In genomic region chr12:54438793-54439192, GRCm38 (mm10) we compare ENCODE assay signal across 22 mouse cellular contexts.
DNase-seq lines count a peak whose midpoint lies in the region; ATAC-seq and TF ChIP-seq lines count a peak whose summit lies in the region.
"Had no signal": no experiment of that assay in that cellular context is flagged by ENCODE, and none has a peak within 500 bp of the region (broad histone marks: within the 10 kb centered on the region; RNA-seq: fewer than 3 reads in every experiment).

No protein-coding gene starts in this region.

- no peaks in the 10 kb centered on the region for H3K79me2 ChIP-seq in liver, adult 2 months (ENCODE audit: control insufficient read depth, insufficient read depth, low read length)

- ATAC-seq in forebrain, embryonic 15.5 days (replicated peaks) = 0 out of 2 replicates have a peak, but pooled peaks have one; percentile 13
- ATAC-seq in forebrain, embryonic 13.5 days = no peak
- no peak for ATAC-seq in liver, embryonic 11.5 days (replicated peaks; ENCODE audit: low FRiP score)
- no peak for ATAC-seq in midbrain, embryonic 11.5 days (ENCODE audit: low FRiP score)
- ATAC-seq in midbrain, embryonic 13.5 days = no peak

- no peaks in the 10 kb centered on the region for H3K36me3 ChIP-seq in forebrain, embryonic 15.5 days
- H3K36me3 ChIP-seq in forebrain, embryonic 13.5 days (ENCODE audit: poor library complexity, severe bottlenecking) = no peaks in the 10 kb centered on the region
- no peaks in the 10 kb centered on the region for H3K36me3 ChIP-seq in liver, adult 2 months (ENCODE audit: control insufficient read depth, insufficient read depth, low read length)
- no peaks in the 10 kb centered on the region for H3K36me3 ChIP-seq in liver, embryonic 11.5 days (ENCODE audit: control insufficient read depth, insufficient read depth, low read length)
- H3K36me3 ChIP-seq in midbrain, embryonic 11.5 days (ENCODE audit: control insufficient read depth, insufficient read depth, low read length) = no peaks in the 10 kb centered on the region
- H3K36me3 ChIP-seq in midbrain, embryonic 13.5 days = no peaks in the 10 kb centered on the region
- H3K36me3 ChIP-seq: embryonic facial prominence, embryonic 13.5 days; embryonic facial prominence, embryonic 15.5 days; forebrain, embryonic 10.5 days; forebrain, embryonic 12.5 days had no signal

- no peaks in the 10 kb centered on the region for H3K9me3 ChIP-seq in forebrain, embryonic 15.5 days
- no peaks in the 10 kb centered on the region for H3K9me3 ChIP-seq in forebrain, embryonic 13.5 days (replicated peaks)
- H3K9me3 ChIP-seq in liver, embryonic 11.5 days (ENCODE audit: control insufficient read depth, low read length) = no peaks in the 10 kb centered on the region
- no peaks in the 10 kb centered on the region for H3K9me3 ChIP-seq in midbrain, embryonic 11.5 days (ENCODE audit: control insufficient read depth, low read length)
- H3K9me3 ChIP-seq in midbrain, embryonic 13.5 days = no peaks in the 10 kb centered on the region
- H3K9me3 ChIP-seq: embryonic facial prominence, embryonic 13.5 days; embryonic facial prominence, embryonic 15.5 days; forebrain, embryonic 10.5 days; forebrain, embryonic 12.5 days had no signal

- no peak overlapping the region for H3K9ac ChIP-seq in forebrain, embryonic 15.5 days (replicated peaks)
- no peak overlapping the region for H3K9ac ChIP-seq in forebrain, embryonic 13.5 days
- H3K9ac ChIP-seq in liver, adult 2 months (ENCODE audit: low read depth, low read length) = no peak overlapping the region
- no peak overlapping the region for H3K9ac ChIP-seq in liver, embryonic 11.5 days (ENCODE audit: low read depth, low read length)
- no peak overlapping the region for H3K9ac ChIP-seq in midbrain, embryonic 11.5 days (ENCODE audit: low read length)
- H3K9ac ChIP-seq in midbrain, embryonic 13.5 days (replicated peaks) = no peak overlapping the region
- H3K9ac ChIP-seq: embryonic facial prominence, embryonic 13.5 days; embryonic facial prominence, embryonic 15.5 days; forebrain, embryonic 12.5 days had no signal

- H3K4me3 ChIP-seq in forebrain, embryonic 15.5 days = no peak overlapping the region
- H3K4me3 ChIP-seq in forebrain, embryonic 13.5 days = no peak overlapping the region
- no peak overlapping the region for H3K4me3 ChIP-seq in liver, adult 2 months (ENCODE audit: insufficient read depth, low read depth, low read length)
- H3K4me3 ChIP-seq in liver, embryonic 11.5 days (ENCODE audit: low read depth, low read length) = no peak overlapping the region
- no peak overlapping the region for H3K4me3 ChIP-seq in midbrain, embryonic 11.5 days (ENCODE audit: low read depth, low read length)
- H3K4me3 ChIP-seq in midbrain, embryonic 13.5 days (replicated peaks) = no peak overlapping the region
- no peak overlapping the region for H3K4me3 ChIP-seq in brown adipose tissue, adult 24 weeks (ENCODE audit: insufficient read depth, low read depth, low read length)
- H3K4me3 ChIP-seq: embryonic facial prominence, embryonic 13.5 days; embryonic facial prominence, embryonic 15.5 days; erythroblast, embryonic 14.5 days; forebrain, embryonic 10.5 days; forebrain, embryonic 12.5 days had no signal

- H3K4me2 ChIP-seq in forebrain, embryonic 15.5 days (replicated peaks) = no peak overlapping the region
- no peak overlapping the region for H3K4me2 ChIP-seq in forebrain, embryonic 13.5 days
- H3K4me2 ChIP-seq in liver, embryonic 11.5 days = no peak overlapping the region
- no peak overlapping the region for H3K4me2 ChIP-seq in midbrain, embryonic 11.5 days
- H3K4me2 ChIP-seq in midbrain, embryonic 13.5 days (replicated peaks) = no peak overlapping the region
- H3K4me2 ChIP-seq: embryonic facial prominence, embryonic 13.5 days; embryonic facial prominence, embryonic 15.5 days; forebrain, embryonic 12.5 days had no signal

- peaks cover 6% of the 10 kb centered on the region for H3K4me1 ChIP-seq in forebrain, embryonic 15.5 days
- H3K4me1 ChIP-seq in forebrain, embryonic 13.5 days = peaks cover 11% of the 10 kb centered on the region
- H3K4me1 ChIP-seq in liver, adult 2 months (ENCODE audit: control insufficient read depth, insufficient read depth, low read length) = peaks cover 4% of the 10 kb centered on the region; the same call in 1 of the 2 replicates
- H3K4me1 ChIP-seq in liver, embryonic 11.5 days (replicated peaks; ENCODE audit: control insufficient read depth, insufficient read depth, low read length) = no peaks in the 10 kb centered on the region
- H3K4me1 ChIP-seq in midbrain, embryonic 11.5 days (ENCODE audit: control insufficient read depth, insufficient read depth, low read length) = no peaks in the 10 kb centered on the region
- no peaks in the 10 kb centered on the region for H3K4me1 ChIP-seq in midbrain, embryonic 13.5 days (replicated peaks)
- peaks cover 20% of the 10 kb centered on the region for H3K4me1 ChIP-seq in brown adipose tissue, adult 24 weeks (ENCODE audit: control insufficient read depth, insufficient read depth, insufficient read length, low read length)
- H3K4me1 ChIP-seq: forebrain, embryonic 12.5 days had no signal

- peak overlapping the region; percentile 44; the same call in 1 of the 2 replicates for H3K27ac ChIP-seq in forebrain, embryonic 15.5 days (replicated peaks)
- no peak overlapping the region for H3K27ac ChIP-seq in forebrain, embryonic 13.5 days
- H3K27ac ChIP-seq in liver, adult 2 months (replicated peaks; ENCODE audit: insufficient read depth, low read depth, low read length) = no peak overlapping the region
- H3K27ac ChIP-seq in liver, embryonic 11.5 days (ENCODE audit: low read depth, low read length) = no peak overlapping the region
- no peak overlapping the region for H3K27ac ChIP-seq in midbrain, embryonic 11.5 days (ENCODE audit: low read depth, low read length)
- no peak overlapping the region for H3K27ac ChIP-seq in midbrain, embryonic 13.5 days
- peak overlapping the region; percentile 85 for H3K27ac ChIP-seq in brown adipose tissue, adult 24 weeks (replicated peaks; ENCODE audit: low read depth, low read length)
- H3K27ac ChIP-seq: embryonic facial prominence, embryonic 13.5 days; embryonic facial prominence, embryonic 15.5 days; forebrain, embryonic 10.5 days; forebrain, embryonic 12.5 days had no signal

- TF ChIP-seq POLR2A in liver, adult 2 months (IDR thresholded peaks at IDR 0.05; ENCODE audit: extremely low read depth, insufficient read depth, low read length) = no peak

- no peaks in the 10 kb centered on the region for H3K27me3 ChIP-seq in forebrain, embryonic 15.5 days
- H3K27me3 ChIP-seq in forebrain, embryonic 13.5 days = no peaks in the 10 kb centered on the region
- H3K27me3 ChIP-seq in liver, adult 2 months (ENCODE audit: control insufficient read depth, insufficient read depth, low read length) = no peaks in the 10 kb centered on the region; the same call in 1 of the 2 replicates
- no peaks in the 10 kb centered on the region for H3K27me3 ChIP-seq in liver, embryonic 11.5 days (replicated peaks; ENCODE audit: control insufficient read depth, insufficient read depth, low read length)
- no peaks in the 10 kb centered on the region for H3K27me3 ChIP-seq in midbrain, embryonic 11.5 days (ENCODE audit: control insufficient read depth, insufficient read depth, low read length)
- no peaks in the 10 kb centered on the region for H3K27me3 ChIP-seq in midbrain, embryonic 13.5 days
- H3K27me3 ChIP-seq: embryonic facial prominence, embryonic 13.5 days; embryonic facial prominence, embryonic 15.5 days; forebrain, embryonic 12.5 days had no signal

- WGBS in forebrain, embryonic 15.5 days = 60% methylated on average over 4 of the region's 4 CpGs
- WGBS in forebrain, embryonic 13.5 days = 75% methylated on average over 4 of the region's 4 CpGs
- WGBS in liver, adult 2 months = 23% methylated on average over 4 of the region's 4 CpGs
- WGBS in liver, embryonic 11.5 days = 69% methylated on average over 4 of the region's 4 CpGs
- WGBS in midbrain, embryonic 11.5 days = 88% methylated on average over 4 of the region's 4 CpGs
- 79% methylated on average over 4 of the region's 4 CpGs for WGBS in midbrain, embryonic 13.5 days

- TF ChIP-seq CTCF in liver, adult 2 months (IDR thresholded peaks at IDR 0.05; ENCODE audit: low read depth, low read length) = no peak

- peak; percentile 92 for DNase-seq in liver, adult 2 months (ENCODE audit: extremely low read depth, low read depth, low spot score)
- DNase-seq in liver, embryonic 11.5 days (ENCODE audit: low spot score) = no peak
- DNase-seq in midbrain, embryonic 11.5 days (ENCODE audit: low spot score, missing footprints) = peak; percentile 49
- no peak for DNase-seq in c-Kit-positive CD71-positive TER-119-positive erythroid progenitor cells, embryonic 14.5 days (ENCODE audit: low spot score)
- DNase-seq: adrenal gland, adult 2 months; adrenal gland, postnatal 14 days; cerebellum, adult 11 months; cerebellum, adult 18-20 months; cerebellum, adult 8-10 months; cerebellum, adult 9-11 months; cerebellum, postnatal 14 days; cerebellum, postnatal 36 days; embryo, embryonic 11 days had no signal

Comparison
In these comparisons a context has a peak if more than half of its experiments do, and no peak if none do; other contexts are left out.
1. H3K27ac ChIP-seq: peak in forebrain, embryonic 15.5 days (single experiment) and brown adipose tissue, adult 24 weeks (single experiment); none in forebrain, embryonic 13.5 days (single experiment), liver, adult 2 months (single experiment), liver, embryonic 11.5 days (single experiment), midbrain, embryonic 11.5 days (single experiment) and midbrain, embryonic 13.5 days (single experiment).
2. DNase-seq: peak in liver, adult 2 months (single experiment) and midbrain, embryonic 11.5 days (single experiment); none in liver, embryonic 11.5 days (single experiment) and c-Kit-positive CD71-positive TER-119-positive erythroid progenitor cells, embryonic 14.5 days (single experiment).